ENCODE assay signal across 9 mouse cellular contexts in the genomic region with DNA sequence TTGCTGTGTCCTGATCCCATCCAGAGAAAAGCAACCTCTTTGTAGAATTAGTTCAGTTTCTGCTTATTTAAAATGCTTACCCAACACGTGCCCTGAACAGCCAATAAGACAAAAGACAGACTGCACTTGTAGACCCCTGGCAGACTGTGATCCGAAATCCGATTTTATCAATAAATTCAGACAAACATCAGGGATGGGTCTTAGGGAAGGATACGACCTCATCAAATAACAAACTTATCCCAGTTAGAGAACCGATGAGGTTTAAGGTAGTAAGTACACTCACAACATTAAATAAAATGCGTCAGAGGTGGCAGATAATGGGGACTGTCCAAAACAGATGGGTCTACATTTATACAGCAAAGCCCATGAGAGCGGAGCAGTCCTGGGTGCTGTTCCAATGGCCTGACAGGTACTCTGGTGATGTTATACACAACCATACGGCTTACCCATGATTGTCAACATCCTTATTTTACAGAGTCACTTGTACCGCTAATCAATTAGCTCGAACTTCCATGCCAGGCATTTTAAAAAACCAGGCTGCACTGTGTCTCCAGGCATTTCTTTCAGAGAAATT. TPM values are rescaled to one million over a fixed set of nuclear protein-coding genes. Genes with fewer than 3 reads are reported as not detected.
DNase-seq lines count a peak whose midpoint lies in the region; ATAC-seq lines count a peak whose summit lies in the region.
"Had no signal": no experiment of that assay in that cellular context is flagged by ENCODE, and none has a peak within 500 bp of the region (broad histone marks: within the 10 kb centered on the region; RNA-seq: fewer than 3 reads in every experiment).

No protein-coding gene starts in this region.

- H3K27me3 ChIP-seq in forebrain, embryonic 10.5 days (ENCODE audit: poor library complexity, severe bottlenecking): no peaks in the 10 kb centered on the region
- H3K27me3 ChIP-seq in limb, embryonic 11.5 days (ENCODE audit: control insufficient read depth, insufficient read depth, low read length): no peaks in the 10 kb centered on the region
- H3K27me3 ChIP-seq in neural tube, embryonic 12.5 days (replicated peaks): no peaks in the 10 kb centered on the region

- peak overlapping the region; percentile 88 for H3K27ac ChIP-seq in forebrain, embryonic 10.5 days
- H3K27ac ChIP-seq in limb, embryonic 11.5 days (replicated peaks; ENCODE audit: low read depth, low read length): peak overlapping the region; percentile 80
- no peak overlapping the region for H3K27ac ChIP-seq in neural tube, embryonic 12.5 days

- peaks cover 19% of the 10 kb centered on the region for H3K4me1 ChIP-seq in forebrain, embryonic 10.5 days
- peaks cover 8% of the 10 kb centered on the region for H3K4me1 ChIP-seq in limb, embryonic 11.5 days (ENCODE audit: control insufficient read depth, insufficient read depth, low read length)
- H3K4me1 ChIP-seq in neural tube, embryonic 12.5 days: peaks cover 16% of the 10 kb centered on the region

- ATAC-seq in frontal cortex, adult (ENCODE audit: low TSS enrichment): peak; percentile 11
- peak; percentile 20 for ATAC-seq in CD4-positive, CD25-positive, alpha-beta regulatory T cell, adult 4 months
- ATAC-seq in limb, embryonic 11.5 days (ENCODE audit: insufficient number of reproducible peaks, low FRiP score, low TSS enrichment, low read depth): peak; percentile 37
- ATAC-seq in neural tube, embryonic 12.5 days (ENCODE audit: low FRiP score, low read depth): peak; percentile 45

- peak overlapping the region; percentile 53 for H3K4me3 ChIP-seq in forebrain, embryonic 10.5 days
- peak overlapping the region; percentile 73 for H3K4me3 ChIP-seq in limb, embryonic 11.5 days (ENCODE audit: low read depth, low read length)
- H3K4me3 ChIP-seq in neural tube, embryonic 12.5 days: peak overlapping the region; percentile 55

- peaks cover 56% of the 10 kb centered on the region for H3K9me3 ChIP-seq in forebrain, embryonic 10.5 days
- H3K9me3 ChIP-seq in limb, embryonic 11.5 days (ENCODE audit: control insufficient read depth, low read length): peaks cover 16% of the 10 kb centered on the region
- H3K9me3 ChIP-seq in neural tube, embryonic 12.5 days: no peaks in the 10 kb centered on the region

- H3K36me3 ChIP-seq in forebrain, embryonic 10.5 days (replicated peaks): peaks cover 46% of the 10 kb centered on the region
- H3K36me3 ChIP-seq in limb, embryonic 11.5 days (ENCODE audit: control insufficient read depth, insufficient read depth, low read length): peaks cover 36% of the 10 kb centered on the region
- H3K36me3 ChIP-seq in neural tube, embryonic 12.5 days: peaks cover 30% of the 10 kb centered on the region

- peak overlapping the region; percentile 57 for H3K4me2 ChIP-seq in limb, embryonic 11.5 days (ENCODE audit: low read depth, severe bottlenecking)
- peak overlapping the region; percentile 59 for H3K4me2 ChIP-seq in neural tube, embryonic 12.5 days (replicated peaks)

- DNase-seq in frontal cortex, adult 2 months (ENCODE audit: extremely low spot score in 1 of 2, low spot score in 1 of 2): no peak
- DNase-seq in forebrain, embryonic 10.5 days (ENCODE audit: extremely low spot score, low spot score): no peak
- no peak for DNase-seq in limb, embryonic 11.5 days (ENCODE audit: low spot score)
- DNase-seq in layer of hippocampus, adult 11-12 months (ENCODE audit: low spot score): no peak
- DNase-seq in layer of hippocampus, postnatal 14 days (ENCODE audit: low spot score in 2 of 2): no peak

- peak overlapping the region; percentile 84 for H3K9ac ChIP-seq in limb, embryonic 11.5 days (ENCODE audit: low read length)
- peak overlapping the region; percentile 67 for H3K9ac ChIP-seq in neural tube, embryonic 12.5 days

- 39% methylated on average over 10 of the region's 10 CpGs for WGBS in forebrain, embryonic 10.5 days
- WGBS in limb, embryonic 11.5 days: 37% methylated on average over 10 of the region's 10 CpGs
- 35% methylated on average over 10 of the region's 10 CpGs for WGBS in neural tube, embryonic 12.5 days

RNA-seq across cellular contexts. Expression of a gene that starts 0.8 kb away (rescaled TPM):
- polyA plus RNA-seq in frontal cortex, adult 2 months (2012; rRNA removed): 56.1 and 61.2 TPM in 2 replicates
- polyA plus RNA-seq in CD4-positive, CD25-positive, alpha-beta regulatory T cell, adult 4 months (2017; shearing (Covaris generic)): 10 to 100 TPM; 56.6 to 72.9 TPM
- 223 and 224 TPM in 2 replicates for polyA plus RNA-seq in forebrain, embryonic 10.5 days (2016; fragmentation: Nextera tagmentation; extraction: Ambion mirVana)
- 174 and 204 TPM in 2 replicates for polyA plus RNA-seq in limb, embryonic 11.5 days (2014; fragmentation: Nextera tagmentation; extraction: Ambion mirVana)
- 134 and 135 TPM in 2 replicates for polyA plus RNA-seq in neural tube, embryonic 12.5 days (2016; fragmentation: Nextera tagmentation; extraction: Ambion mirVana)
- total RNA-seq in layer of hippocampus, postnatal 14 days (2021): 10 to 100 TPM; 36.0 to 37.2 TPM

RNA-seq across cellular contexts. Expression of a gene that starts 0.8 kb away (rescaled TPM):
- polyA plus RNA-seq in frontal cortex, adult 2 months (2012; rRNA removed): 0.02 TPM in 2 replicates
- not detected for polyA plus RNA-seq in CD4-positive, CD25-positive, alpha-beta regulatory T cell, adult 4 months (2017; shearing (Covaris generic))
- polyA plus RNA-seq in forebrain, embryonic 10.5 days (2016; fragmentation: Nextera tagmentation; extraction: Ambion mirVana): not detected in 2 replicates
- not detected in 2 replicates for polyA plus RNA-seq in limb, embryonic 11.5 days (2014; fragmentation: Nextera tagmentation; extraction: Ambion mirVana)
- polyA plus RNA-seq in neural tube, embryonic 12.5 days (2016; fragmentation: Nextera tagmentation; extraction: Ambion mirVana): not detected in 2 replicates
- total RNA-seq in layer of hippocampus, postnatal 14 days (2021): under 1 TPM; 0.25 to 0.57 TPM
- polyA plus RNA-seq: gonadal fat pad, adult 2 months had no signal

RNA-seq across cellular contexts. Expression of a gene that starts 49.8 kb away (rescaled TPM):
- polyA plus RNA-seq in frontal cortex, adult 2 months (2012; rRNA removed): 0.02 and 0.19 TPM in 2 replicates
- 1 to 10 TPM; 1.4 to 1.6 TPM for polyA plus RNA-seq in CD4-positive, CD25-positive, alpha-beta regulatory T cell, adult 4 months (2017; shearing (Covaris generic))
- 1.3 and 1.4 TPM in 2 replicates for polyA plus RNA-seq in forebrain, embryonic 10.5 days (2016; fragmentation: Nextera tagmentation; extraction: Ambion mirVana)
- 1.6 and 1.9 TPM in 2 replicates for polyA plus RNA-seq in limb, embryonic 11.5 days (2014; fragmentation: Nextera tagmentation; extraction: Ambion mirVana)
- polyA plus RNA-seq in neural tube, embryonic 12.5 days (2016; fragmentation: Nextera tagmentation; extraction: Ambion mirVana): 1.3 and 1.5 TPM in 2 replicates
- total RNA-seq in layer of hippocampus, postnatal 14 days (2021): under 1 TPM; 0.12 to 0.17 TPM
